Mouse (Mus musculus): ENCODE data around the gene Adamtsl3.

- peak; percentile 55 for TF ChIP-seq CTCF (IDR thresholded peaks at IDR 0.05; ENCODE audit: low read depth)
- no peak for TF ChIP-seq EP300 (optimal IDR thresholded peaks at IDR 0.05)
Measured at GRCm38 (mm10) chr7:82533188-82533587, 197.7 kb downstream of the Adamtsl3 start.

Data from stomach, postnatal 0 days (tissue).